Mouse (Mus musculus) embryonic facial prominence, embryonic 13.5 days (tissue): ENCODE data around the gene Tbc1d15. TPM values are rescaled to one million over a fixed set of nuclear protein-coding genes. Genes with fewer than 3 reads are reported as not detected.
"Not testable (repeated sequence)": the region's sequence is repeated elsewhere in the genome, so short reads cannot be mapped to it uniquely, and the experiment has no call there.

Experiments
- ATAC-seq: fragments of 200-750 bp; cut with Nextera tagmentation; 2 replicates; pipeline ENCODE4 v1.8.0; 2017; ENCODE audit warnings: low read depth; ENCODE audit not compliant: insufficient number of reproducible peaks, insufficient read depth, low FRiP score, low TSS enrichment
- H3K27ac ChIP-seq: fragments of 300-500 bp; sonication (generic); 2 replicates; pipeline ENCODE4 v1.5.1; 2015; ENCODE audit warnings: moderate library complexity, mild to moderate bottlenecking, inconsistent platforms
- H3K27me3 ChIP-seq: fragments of 300-500 bp; sonication (generic); 2 replicates; pipeline ENCODE4 v1.6.1; 2015; ENCODE audit warnings: mild to moderate bottlenecking, inconsistent platforms
- H3K36me3 ChIP-seq: fragments of 300-500 bp; sonication (generic); 2 replicates; pipeline ENCODE4 v1.6.1; 2015; ENCODE audit warnings: mild to moderate bottlenecking, inconsistent platforms
- H3K4me1 ChIP-seq: fragments of 300-500 bp; sonication (generic); 2 replicates; pipeline ENCODE4 v1.6.1; 2015; ENCODE audit warnings: inconsistent platforms
- H3K4me2 ChIP-seq: fragments of 300-500 bp; sonication (generic); 2 replicates; pipeline ENCODE4 v1.6.1; 2015; ENCODE audit warnings: moderate library complexity, mild to moderate bottlenecking, inconsistent platforms
- H3K4me3 ChIP-seq: fragments of 300-500 bp; sonication (generic); 2 replicates; pipeline ENCODE4 v1.5.1; 2015; ENCODE audit warnings: mild to moderate bottlenecking, inconsistent platforms
- H3K9ac ChIP-seq: fragments of 300-500 bp; sonication (generic); 2 replicates; pipeline ENCODE4 v1.6.1; 2015; ENCODE audit warnings: mild to moderate bottlenecking, inconsistent platforms
- H3K9me3 ChIP-seq: fragments of 300-500 bp; sonication (generic); 2 replicates; pipeline ENCODE4 v1.6.1; 2016; ENCODE audit warnings: inconsistent platforms
- WGBS: fragments of 180-500 bp; shearing (Covaris S2); methylation state at CpG from one replicate; pipeline ENCODE4 v1.1.7; 2015; ENCODE audit warnings: mixed read lengths; 5-methylcytosine and 5-hydroxymethylcytosine counted together
- polyA plus RNA-seq: library from polyadenylated mRNA; unstranded; fragments of >200 nt; fragmentation: Nextera tagmentation; extraction: Ambion mirVana; gene quantifications from 2 replicates; pipeline ENCODE4 v1.2.1, GENCODE M21; 2015

Tbc1d15 gene
- polyA plus RNA-seq, 1 experiment from 2014 or later: 57.0 TPM

DNA sequence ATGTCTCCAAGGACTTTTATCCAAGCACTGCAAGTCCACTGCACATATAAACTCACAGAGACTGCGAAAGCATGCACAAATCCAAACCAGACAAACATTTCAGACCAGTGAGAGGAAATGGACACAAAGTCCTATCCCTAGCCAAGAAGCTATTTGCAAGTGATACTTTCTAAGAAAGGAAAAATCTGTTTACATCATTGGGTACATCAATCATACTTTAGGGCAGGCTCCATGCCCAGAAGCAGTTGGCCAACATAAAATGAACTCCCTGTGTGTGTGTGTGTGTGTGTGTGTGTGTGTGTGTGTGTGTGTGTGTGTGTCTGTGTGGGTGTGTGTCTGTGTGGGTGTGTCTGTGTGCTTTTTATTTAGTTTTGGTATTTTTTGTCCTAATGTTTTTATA, 63.9 kb downstream of the Tbc1d15 start:
- H3K4me2 ChIP-seq: no peak overlapping the region
- no peak overlapping the region for H3K27ac ChIP-seq
- H3K36me3 ChIP-seq: no peaks in the 10 kb centered on the region
- H3K4me1 ChIP-seq: no peaks in the 10 kb centered on the region
- H3K27me3 ChIP-seq: no peaks in the 10 kb centered on the region
- H3K4me3 ChIP-seq: no peak overlapping the region
- WGBS: 74% methylated on average over 1 of the region's 1 CpGs
- no peaks in the 10 kb centered on the region for H3K9me3 ChIP-seq
- ATAC-seq: no peak
- no peak overlapping the region for H3K9ac ChIP-seq

DNA sequence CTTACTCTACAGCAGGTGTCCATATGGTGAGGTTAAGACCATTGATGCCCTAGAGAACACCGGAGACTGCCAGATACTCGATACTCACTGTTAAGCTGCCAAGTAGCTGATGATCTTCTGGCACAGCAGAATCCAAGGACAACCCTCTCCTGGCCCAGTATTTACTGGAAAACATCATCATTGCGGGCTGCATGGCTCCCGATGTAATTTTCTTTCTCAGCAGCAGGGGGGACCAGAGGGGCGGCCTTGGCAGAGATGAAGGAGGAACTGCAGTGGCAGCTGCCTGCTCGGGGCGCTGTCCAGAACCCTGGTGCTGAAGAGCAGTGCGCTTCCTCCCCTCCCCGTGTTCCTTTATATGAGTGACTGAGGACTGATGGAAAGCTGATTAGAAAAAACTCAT, 66.6 kb downstream of the Tbc1d15 start, which contains the start of gene Tph2:
Gene Tph2, minus strand, starts transcription at position 326 of the 400 bp plus-strand sequence.
- Histone ChIP-seq H3K4me2 (no peak within 1 kb of the TSS), H3K9me3 (no peaks in the 10 kb centered on the region), H3K4me1 (no peaks in the 10 kb centered on the region), H3K27ac (no peak within 1 kb of the TSS), H3K27me3 (no peaks in the 10 kb centered on the region), H3K36me3 (no peaks in the 10 kb centered on the region), H3K4me3 (no peak within 1 kb of the TSS), H3K9ac (no peak within 1 kb of the TSS)
- ATAC-seq: 0 out of 2 replicates have a peak, but pooled peaks have one; percentile 26
- 9% methylated on average over 9 of the region's 9 CpGs for WGBS

GRCm38 (mm10) chr10:115181034-115181433, 70.2 kb downstream of the Tbc1d15 start:
- WGBS: 66% methylated on average over 3 of the region's 3 CpGs
- no peak overlapping the region for H3K27ac ChIP-seq
- no peak overlapping the region for H3K9ac ChIP-seq
- no peaks in the 10 kb centered on the region for H3K36me3 ChIP-seq
- no peaks in the 10 kb centered on the region for H3K4me1 ChIP-seq
- ATAC-seq: no peak
- H3K9me3 ChIP-seq: no peaks in the 10 kb centered on the region
- no peaks in the 10 kb centered on the region for H3K27me3 ChIP-seq
- H3K4me3 ChIP-seq: no peak overlapping the region
- H3K4me2 ChIP-seq: no peak overlapping the region

DNA sequence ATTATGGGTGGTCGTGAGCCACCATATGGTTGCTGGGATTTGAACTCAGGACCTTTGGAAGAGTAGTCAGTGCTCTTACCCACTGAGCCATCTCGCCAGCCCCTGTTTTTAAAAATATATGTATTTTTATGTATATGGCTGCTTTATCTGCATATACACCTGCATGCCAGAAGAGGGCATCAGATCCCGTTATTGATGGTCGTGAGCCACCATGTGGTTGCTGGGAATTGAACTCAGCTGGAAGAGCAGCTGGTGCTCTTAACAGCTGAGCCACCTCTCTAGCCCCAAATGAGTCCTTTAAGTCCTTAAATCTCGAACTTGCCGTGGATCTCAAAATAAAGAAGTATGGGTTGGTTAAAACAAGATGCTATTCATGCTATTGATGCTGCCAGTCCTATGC, 73.2 kb downstream of the Tbc1d15 start:
- ATAC-seq, H3K4me2 ChIP-seq: not testable (repeated sequence)
- WGBS: 59% methylated on average over 6 of the region's 6 CpGs

DNA sequence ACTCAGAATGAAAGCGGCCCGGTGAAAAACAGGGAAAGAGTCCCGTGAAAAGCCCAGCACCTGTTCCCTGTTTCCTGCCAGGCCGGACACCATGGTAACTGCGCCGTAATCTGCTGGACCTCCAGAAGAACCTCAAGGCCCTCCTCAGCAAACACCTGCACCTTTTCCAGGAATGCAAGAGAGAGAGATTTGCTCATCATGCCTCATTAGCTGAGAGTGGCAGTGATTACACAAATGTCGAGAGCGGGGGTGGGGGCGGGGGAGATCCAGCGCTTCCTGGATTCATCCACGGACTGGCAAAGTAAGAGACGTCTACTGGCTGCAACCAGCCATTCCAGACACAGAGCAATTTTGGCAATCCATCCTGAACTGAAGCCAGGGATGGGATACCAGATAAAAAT, 75.7 kb downstream of the Tbc1d15 start:
- H3K4me2 ChIP-seq: no peak overlapping the region
- no peak overlapping the region for H3K9ac ChIP-seq
- H3K4me1 ChIP-seq: peaks cover 7% of the 10 kb centered on the region; the same call in 1 of the 2 replicates
- H3K36me3 ChIP-seq: no peaks in the 10 kb centered on the region
- no peak for ATAC-seq
- no peaks in the 10 kb centered on the region for H3K9me3 ChIP-seq
- no peak overlapping the region for H3K27ac ChIP-seq
- H3K27me3 ChIP-seq: no peaks in the 10 kb centered on the region
- H3K4me3 ChIP-seq: no peak overlapping the region
- 48% methylated on average over 12 of the region's 12 CpGs for WGBS

More for the DNA sequence above, 73.2 kb downstream of the Tbc1d15 start:
- H3K36me3 ChIP-seq, H3K4me3 ChIP-seq, H3K27me3 ChIP-seq, H3K9me3 ChIP-seq, H3K9ac ChIP-seq, H3K27ac ChIP-seq, H3K4me1 ChIP-seq: not testable (repeated sequence)

DNA sequence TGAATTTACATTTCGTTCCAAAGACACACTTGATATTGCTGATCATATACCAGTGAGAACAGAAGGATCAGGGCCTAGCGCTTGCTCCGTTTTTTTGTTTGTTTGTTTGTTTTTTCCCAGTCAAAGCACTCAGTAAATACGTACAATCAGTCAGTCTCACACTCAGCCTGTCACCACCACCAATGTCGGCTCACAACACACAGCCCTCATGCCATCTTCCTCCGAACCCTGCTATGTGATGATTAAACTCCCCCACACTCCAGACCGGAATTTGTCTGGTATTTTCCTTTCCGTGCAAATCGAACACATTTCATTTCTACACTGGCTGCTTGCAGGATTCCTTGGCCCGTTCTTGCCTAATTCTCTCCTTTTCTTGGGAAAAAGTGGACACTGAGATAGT, 77.9 kb downstream of the Tbc1d15 start:
- Histone ChIP-seq H3K27me3 (no peaks in the 10 kb centered on the region), H3K36me3 (no peaks in the 10 kb centered on the region), H3K27ac (no peak overlapping the region), H3K4me2 (no peak overlapping the region), H3K9me3 (no peaks in the 10 kb centered on the region), H3K4me1 (peaks cover 12% of the 10 kb centered on the region; the same call in 1 of the 2 replicates), H3K9ac (no peak overlapping the region), H3K4me3 (no peak overlapping the region)
- WGBS: 76% methylated on average over 10 of the region's 10 CpGs
- no peak for ATAC-seq

DNA sequence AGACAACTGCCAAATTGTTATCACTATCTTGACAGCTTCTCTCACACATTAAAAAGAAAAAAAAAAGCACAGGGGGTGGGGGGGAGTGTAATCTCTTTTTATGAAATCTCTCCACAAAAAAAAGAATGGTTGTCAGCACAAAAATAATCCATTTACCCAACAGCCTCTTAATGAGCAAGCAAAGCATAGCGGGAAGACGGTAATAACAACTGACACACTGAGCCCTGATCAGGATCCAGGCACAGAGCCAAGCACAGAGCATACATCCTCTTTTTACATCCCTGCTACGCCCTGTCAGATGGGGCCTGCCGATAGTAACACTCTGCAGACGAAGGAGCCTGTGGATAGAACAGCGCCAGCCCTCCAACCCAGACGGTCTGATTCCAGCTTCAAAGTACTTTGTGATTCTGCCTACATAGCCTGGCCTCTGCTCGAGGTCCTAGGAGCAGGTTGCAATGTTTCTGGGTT, 79.9 kb downstream of the Tbc1d15 start:
- 48% methylated on average over 8 of the region's 8 CpGs for WGBS
- Histone ChIP-seq H3K9ac (no peak overlapping the region), H3K4me3 (no peak overlapping the region), H3K4me1 (peaks cover 12% of the 10 kb centered on the region; the same call in 1 of the 2 replicates), H3K36me3 (no peaks in the 10 kb centered on the region), H3K27ac (no peak overlapping the region), H3K4me2 (no peak overlapping the region), H3K9me3 (no peaks in the 10 kb centered on the region), H3K27me3 (no peaks in the 10 kb centered on the region)
- peak; percentile 48; the same call in 1 of the 2 replicates for ATAC-seq

- Histone ChIP-seq H3K27ac (no peak overlapping the region), H3K4me2 (no peak overlapping the region), H3K9ac (no peak overlapping the region), H3K4me1 (peaks cover 12% of the 10 kb centered on the region; the same call in 1 of the 2 replicates), H3K9me3 (no peaks in the 10 kb centered on the region), H3K36me3 (no peaks in the 10 kb centered on the region), H3K27me3 (no peaks in the 10 kb centered on the region), H3K4me3 (no peak overlapping the region)
- 83% methylated on average over 7 of the region's 7 CpGs for WGBS
- no peak for ATAC-seq
These were observed 80.5 kb downstream of the Tbc1d15 start for GRCm38 (mm10) chr10:115170496-115171350.

DNA sequence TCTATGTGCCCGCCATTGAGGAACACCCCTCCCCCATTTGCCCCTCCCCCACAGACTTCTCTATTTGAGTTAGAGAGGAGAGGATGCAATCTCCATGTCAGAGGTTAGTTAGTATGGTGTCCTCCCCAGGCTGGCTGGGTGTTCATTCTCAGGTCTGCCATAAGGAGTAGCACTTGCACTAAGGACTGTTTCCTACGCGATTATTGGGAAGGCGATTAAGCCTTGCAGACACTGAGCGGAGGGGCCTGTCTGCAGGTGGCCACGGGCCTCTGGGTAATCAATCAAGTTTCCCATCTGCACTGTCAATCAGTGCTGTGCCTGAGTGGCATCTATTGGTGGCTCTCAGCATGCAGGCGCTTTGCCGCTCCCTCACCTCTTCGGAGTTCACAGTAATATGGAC, 81.9 kb downstream of the Tbc1d15 start:
- Histone ChIP-seq H3K4me3 (no peak overlapping the region), H3K27ac (no peak overlapping the region), H3K4me2 (no peak overlapping the region), H3K9ac (no peak overlapping the region), H3K36me3 (no peaks in the 10 kb centered on the region), H3K4me1 (peaks cover 12% of the 10 kb centered on the region; the same call in 1 of the 2 replicates), H3K9me3 (no peaks in the 10 kb centered on the region), H3K27me3 (no peaks in the 10 kb centered on the region)
- WGBS: 33% methylated on average over 9 of the region's 9 CpGs
- ATAC-seq: no peak

GRCm38 (mm10) chr10:115160289-115160688, 91.0 kb downstream of the Tbc1d15 start:
- no peaks in the 10 kb centered on the region for H3K9me3 ChIP-seq
- no peaks in the 10 kb centered on the region for H3K36me3 ChIP-seq
- peaks cover 7% of the 10 kb centered on the region; the same call in 1 of the 2 replicates for H3K27me3 ChIP-seq
- H3K27ac ChIP-seq: no peak overlapping the region
- no peak overlapping the region for H3K9ac ChIP-seq
- H3K4me2 ChIP-seq: no peak overlapping the region
- H3K4me3 ChIP-seq: no peak overlapping the region
- WGBS: 64% methylated on average over 5 of the region's 5 CpGs
- ATAC-seq: no peak
- no peaks in the 10 kb centered on the region for H3K4me1 ChIP-seq
